Mouse (Mus musculus) heart, embryonic 11.5 days (tissue): ENCODE data around the gene Tspan10. TPM values are rescaled to one million over a fixed set of nuclear protein-coding genes. Genes with fewer than 3 reads are reported as not detected.

Experiments used
- ATAC-seq: fragments of 200-750 bp; cut with Nextera tagmentation; replicated peaks from 2 replicates; pipeline ENCODE4 v1.8.0; 2017; ENCODE audit warnings: moderate library complexity; ENCODE audit not compliant: insufficient number of reproducible peaks, low FRiP score, low TSS enrichment
- H3K27ac ChIP-seq: fragments of 300-500 bp; sonication (generic); 2 replicates; pipeline ENCODE4 v1.5.1; 2014; ENCODE audit warnings: mild to moderate bottlenecking, low read depth, low read length
- H3K27me3 ChIP-seq: fragments of 300-500 bp; sonication (generic); 2 replicates; pipeline ENCODE4 v1.6.1; 2014; ENCODE audit warnings: mild to moderate bottlenecking, low read length, mixed read lengths; ENCODE audit not compliant: control insufficient read depth, insufficient read depth
- H3K36me3 ChIP-seq: fragments of 300-500 bp; sonication (generic); 2 replicates; pipeline ENCODE4 v1.6.1; 2014; ENCODE audit warnings: mild to moderate bottlenecking, low read length, moderate library complexity, mixed read lengths; ENCODE audit not compliant: control insufficient read depth, insufficient read depth
- H3K4me1 ChIP-seq: fragments of 300-500 bp; sonication (generic); 2 replicates; pipeline ENCODE4 v1.6.1; 2014; ENCODE audit warnings: low read length; ENCODE audit not compliant: control insufficient read depth, insufficient read depth
- H3K4me2 ChIP-seq: fragments of 300-500 bp; sonication (generic); 2 replicates; pipeline ENCODE4 v1.6.1; 2014; ENCODE audit warnings: mild to moderate bottlenecking, moderate library complexity
- H3K4me3 ChIP-seq: fragments of 300-500 bp; sonication (generic); 2 replicates; pipeline ENCODE4 v1.5.1; 2014; ENCODE audit warnings: low read depth, low read length
- H3K9ac ChIP-seq: fragments of 300-500 bp; sonication (generic); 2 replicates; pipeline ENCODE4 v1.6.1; 2014; ENCODE audit warnings: mild to moderate bottlenecking, low read depth, low read length, moderate library complexity
- H3K9me3 ChIP-seq: fragments of 300-500 bp; sonication (generic); replicated peaks from 2 replicates; pipeline ENCODE4 v1.6.1; 2016; ENCODE audit warnings: low read length; ENCODE audit not compliant: control insufficient read depth
- WGBS: fragments of 180-500 bp; shearing (Covaris S2); extraction: QIAGEN DNeasy Blood & Tissue Kit; methylation state at CpG from one replicate; pipeline ENCODE4 v1.1.7; 2014; ENCODE audit not compliant: insufficient replicate concordance; 5-methylcytosine and 5-hydroxymethylcytosine counted together
- polyA plus RNA-seq: library from polyadenylated mRNA; unstranded; fragments of >200 nt; fragmentation: Nextera tagmentation; extraction: Ambion mirVana; gene quantifications from 2 replicates; pipeline ENCODE4 v1.2.1, GENCODE M21; 2014

Gene Tspan10
- polyA plus RNA-seq, 1 experiment from 2014 or later = not detected

- H3K4me2 ChIP-seq = no peak overlapping the region
- no peaks in the 10 kb centered on the region for H3K9me3 ChIP-seq
- no peak overlapping the region for H3K27ac ChIP-seq
- no peaks in the 10 kb centered on the region for H3K27me3 ChIP-seq
- no peak for ATAC-seq
- no peak overlapping the region for H3K9ac ChIP-seq
- H3K4me1 ChIP-seq = no peaks in the 10 kb centered on the region
- H3K36me3 ChIP-seq = peaks cover 19% of the 10 kb centered on the region
- 94% methylated on average over 1 of the region's 1 CpGs for WGBS
- H3K4me3 ChIP-seq = no peak overlapping the region
Measured at GRCm38 (mm10) chr11:120418592-120418991, 23.9 kb upstream of the Tspan10 start.

GRCm38 (mm10) chr11:120422651-120423568 is 19.5 kb upstream of the Tspan10 start:
- H3K9ac ChIP-seq = no peak overlapping the region
- peak overlapping the region; percentile 29; the same call in 1 of the 2 replicates for H3K27ac ChIP-seq
- no peaks in the 10 kb centered on the region for H3K4me1 ChIP-seq
- no peak overlapping the region for H3K4me2 ChIP-seq
- 84% methylated on average over 13 of the region's 13 CpGs for WGBS
- no peaks in the 10 kb centered on the region for H3K27me3 ChIP-seq
- H3K4me3 ChIP-seq = no peak overlapping the region
- ATAC-seq = no peak
- H3K9me3 ChIP-seq = no peaks in the 10 kb centered on the region
- H3K36me3 ChIP-seq = peaks cover 19% of the 10 kb centered on the region

GRCm38 (mm10) chr11:120423569-120424295 is 18.7 kb upstream of the Tspan10 start:
- no peak overlapping the region for H3K9ac ChIP-seq
- H3K36me3 ChIP-seq = peaks cover 20% of the 10 kb centered on the region
- no peaks in the 10 kb centered on the region for H3K4me1 ChIP-seq
- WGBS = 68% methylated on average over 9 of the region's 9 CpGs
- H3K9me3 ChIP-seq = no peaks in the 10 kb centered on the region
- no peak overlapping the region; the same call in 1 of the 2 replicates for H3K27ac ChIP-seq
- H3K27me3 ChIP-seq = no peaks in the 10 kb centered on the region
- H3K4me3 ChIP-seq = no peak overlapping the region
- no peak overlapping the region for H3K4me2 ChIP-seq
- no peak for ATAC-seq

- Histone ChIP-seq H3K9ac (no peak overlapping the region), H3K4me1 (no peaks in the 10 kb centered on the region), H3K4me2 (no peak overlapping the region), H3K4me3 (no peak overlapping the region), H3K9me3 (no peaks in the 10 kb centered on the region), H3K27me3 (no peaks in the 10 kb centered on the region), H3K27ac (no peak overlapping the region), H3K36me3 (peaks cover 17% of the 10 kb centered on the region)
- no peak for ATAC-seq
- 87% methylated on average over 3 of the region's 3 CpGs for WGBS
Measured at GRCm38 (mm10) chr11:120426727-120427126, 15.7 kb upstream of the Tspan10 start.

- H3K36me3 ChIP-seq = peaks cover 10% of the 10 kb centered on the region; the same call in 1 of the 2 replicates
- under 1% methylated on average over 69 of the region's 77 CpGs for WGBS
Measured at GRCm38 (mm10) chr11:120437152-120437856, 5.1 kb upstream of the Tspan10 start, which contains the start of gene Nploc4. TSS of gene Nploc4 (minus strand) at chr11:120437708.

GRCm38 (mm10) chr11:120437857-120438385 is 4.5 kb upstream of the Tspan10 start:
- peaks cover 4% of the 10 kb centered on the region; the same call in 1 of the 2 replicates for H3K36me3 ChIP-seq
- H3K4me3 ChIP-seq = peak overlapping the region; percentile 96
- H3K27me3 ChIP-seq = no peaks in the 10 kb centered on the region
- peaks cover 12% of the 10 kb centered on the region for H3K4me1 ChIP-seq
- ATAC-seq = no peak
- peak overlapping the region; percentile 95 for H3K9ac ChIP-seq
- H3K4me2 ChIP-seq = peak overlapping the region; percentile 81
- peak overlapping the region; percentile 80 for H3K27ac ChIP-seq
- 30% methylated on average over 12 of the region's 12 CpGs for WGBS
- H3K9me3 ChIP-seq = no peaks in the 10 kb centered on the region

More at GRCm38 (mm10) chr11:120437152-120437856, 5.1 kb upstream of the Tspan10 start, which contains the start of gene Nploc4:
- Histone ChIP-seq H3K4me1 (peaks cover 12% of the 10 kb centered on the region), H3K27ac (peak within 1 kb of the TSS; percentile 80), H3K27me3 (no peaks in the 10 kb centered on the region), H3K4me3 (peak within 1 kb of the TSS; percentile 96), H3K9ac (peak within 1 kb of the TSS; percentile 95), H3K4me2 (peak within 1 kb of the TSS; percentile 81), H3K9me3 (no peaks in the 10 kb centered on the region)
- peak; percentile 78 for ATAC-seq

- Histone ChIP-seq H3K9ac (no peak overlapping the region), H3K4me1 (peaks cover 4% of the 10 kb centered on the region; the same call in 1 of the 2 replicates), H3K4me2 (no peak overlapping the region), H3K36me3 (no peaks in the 10 kb centered on the region), H3K9me3 (no peaks in the 10 kb centered on the region), H3K27me3 (no peaks in the 10 kb centered on the region), H3K27ac (no peak overlapping the region), H3K4me3 (no peak overlapping the region)
- 79% methylated on average over 3 of the region's 3 CpGs for WGBS
- ATAC-seq = no peak
Measured at GRCm38 (mm10) chr11:120442765-120443280, 379 bp downstream of the Tspan10 start.

- no peak overlapping the region for H3K27ac ChIP-seq
- H3K4me2 ChIP-seq = no peak overlapping the region
- no peaks in the 10 kb centered on the region for H3K27me3 ChIP-seq
- H3K4me1 ChIP-seq = peaks cover 4% of the 10 kb centered on the region; the same call in 1 of the 2 replicates
- H3K9me3 ChIP-seq = no peaks in the 10 kb centered on the region
- no peak overlapping the region for H3K9ac ChIP-seq
- no peak overlapping the region for H3K4me3 ChIP-seq
- 54% methylated on average over 6 of the region's 6 CpGs for WGBS
- ATAC-seq = no peak
- H3K36me3 ChIP-seq = no peaks in the 10 kb centered on the region
Measured at GRCm38 (mm10) chr11:120444106-120444505, 1.7 kb downstream of the Tspan10 start.
